Mouse (Mus musculus) thymus, postnatal 10 days (tissue): ENCODE data around the gene Slc25a12.

Experiments
- DNase-seq, 2 experiments: peaks; one replicate each; pipeline ENCODE4 v3.0.0; 2021; ENCODE audit warnings: low spot score in 2 of 2

Slc25a12 gene

DNA sequence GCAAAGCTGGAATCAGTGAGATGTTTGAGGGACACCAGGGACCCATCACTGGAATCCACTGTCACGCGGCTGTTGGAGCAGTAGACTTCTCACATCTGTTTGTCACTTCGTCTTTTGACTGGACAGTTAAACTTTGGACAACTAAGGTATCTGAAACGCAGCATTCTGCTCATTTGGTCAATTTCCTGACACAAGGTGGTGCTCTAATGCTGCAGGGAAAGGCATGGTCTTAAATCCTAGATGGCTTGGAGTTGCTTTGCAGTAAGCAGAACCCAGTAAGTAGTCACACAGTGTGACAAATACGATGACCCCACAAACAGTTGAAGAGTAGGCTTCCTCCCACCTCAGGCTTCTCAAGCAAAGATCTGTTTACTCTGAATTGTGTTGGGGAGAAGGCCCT, 116.7 kb downstream of the Slc25a12 start:
- no peak for DNase-seq

DNA sequence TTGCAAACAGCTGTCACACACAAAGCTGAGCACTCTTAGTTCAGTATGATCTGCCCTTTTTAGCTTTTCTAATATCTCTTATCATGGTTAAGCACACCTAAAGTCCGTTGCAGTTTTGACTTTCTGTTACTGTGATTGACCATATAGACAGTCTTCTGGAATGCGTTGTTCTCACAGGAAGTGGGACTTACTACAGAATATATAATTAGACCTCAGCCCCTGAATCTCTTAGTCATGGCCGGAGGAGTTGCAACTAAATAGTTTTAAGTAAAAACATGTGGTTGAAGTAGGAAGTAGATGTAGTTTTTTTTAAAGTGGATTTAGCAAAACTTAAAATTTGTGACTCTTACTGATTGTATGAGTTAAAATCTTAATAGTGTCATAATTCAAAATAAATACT, 119.5 kb downstream of the Slc25a12 start:
- no peak for DNase-seq

DNA sequence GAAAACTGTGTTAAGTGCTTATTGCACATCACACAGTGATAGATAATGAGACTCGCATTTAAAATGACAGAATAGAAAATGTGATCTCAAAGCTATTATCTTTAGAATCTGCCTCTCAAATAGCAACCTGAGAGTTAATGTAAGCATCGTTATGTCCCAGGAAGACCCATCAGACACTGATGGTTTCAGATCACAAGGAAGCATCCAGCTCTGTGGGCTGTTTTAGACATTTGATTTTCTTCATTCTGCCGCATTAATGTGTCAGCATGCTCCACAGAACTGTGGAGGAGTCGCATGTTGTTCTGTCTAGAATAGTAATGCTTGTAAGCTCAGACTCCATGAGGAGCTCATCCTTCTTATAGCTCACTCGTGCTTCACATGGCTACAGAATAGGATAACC, 121.5 kb downstream of the Slc25a12 start:
- DNase-seq, result no peak

DNA sequence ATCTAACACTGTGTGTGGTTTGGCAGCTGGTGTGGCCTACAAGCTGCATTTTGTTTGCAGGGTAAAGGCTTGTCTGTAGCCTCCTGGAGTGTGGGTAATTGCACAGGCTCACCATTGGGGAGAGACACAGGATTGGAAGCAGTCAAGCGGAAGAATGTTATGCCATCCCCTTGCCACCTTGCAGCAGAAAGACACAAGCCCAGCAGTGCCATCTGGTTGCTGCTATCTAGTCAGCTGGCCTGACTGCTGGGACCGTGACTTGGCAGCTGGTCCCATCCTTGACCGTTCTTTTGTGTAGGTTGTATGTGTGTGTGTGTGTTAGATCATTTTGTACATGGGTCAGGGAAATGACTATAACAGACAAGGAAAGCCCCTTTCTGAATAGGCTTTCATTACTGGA, 122.1 kb downstream of the Slc25a12 start:
- DNase-seq, result no peak

DNA sequence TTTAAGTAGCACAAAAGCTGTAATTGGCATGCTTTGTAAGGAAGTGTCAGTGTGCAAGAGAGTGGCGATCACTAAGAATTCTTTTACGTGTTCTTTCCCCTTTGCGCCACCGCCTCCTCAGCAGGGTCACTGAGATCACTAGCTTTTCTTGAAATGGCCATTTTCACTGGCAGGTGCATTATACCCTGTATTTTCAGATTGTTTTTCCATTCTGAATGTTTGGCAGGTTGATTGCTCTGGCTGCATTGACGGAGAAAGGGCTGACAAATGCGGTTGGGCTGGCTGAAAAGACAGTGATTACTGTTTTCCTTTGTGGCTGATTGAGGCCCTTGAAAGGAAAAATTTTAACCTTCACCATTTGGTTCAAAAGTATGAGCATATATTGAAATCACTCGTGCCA, 122.7 kb downstream of the Slc25a12 start:
- DNase-seq, result no peak

DNA sequence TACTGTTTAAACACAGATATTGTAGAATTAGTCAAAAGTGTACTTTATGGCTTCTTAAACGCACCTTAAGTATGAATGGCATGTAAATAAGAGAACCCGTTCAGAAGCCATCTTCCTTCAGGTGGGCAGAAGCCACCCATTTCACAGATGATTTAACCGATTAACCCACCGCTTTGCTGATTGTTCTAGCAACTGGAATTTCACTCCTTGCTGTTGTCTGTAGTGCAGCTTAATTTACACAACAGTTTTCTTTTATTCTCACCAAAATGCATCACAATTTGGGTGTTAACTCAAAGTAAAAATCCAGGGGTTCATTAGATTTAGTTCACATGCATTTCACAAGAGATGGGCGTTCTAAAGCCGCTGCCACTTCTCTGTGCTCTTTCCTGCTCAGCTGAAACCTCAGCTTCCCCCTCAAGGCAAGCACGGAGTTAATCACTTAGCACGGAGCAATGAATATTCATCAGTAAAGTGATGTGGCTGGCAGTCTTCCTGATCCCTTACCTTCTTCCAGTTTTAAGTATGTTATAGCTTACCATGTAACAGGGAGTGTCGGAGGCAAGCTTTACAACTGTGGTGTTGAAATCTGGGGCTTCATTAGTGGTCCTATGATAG, 124.4 kb downstream of the Slc25a12 start:
- no peak for DNase-seq

DNA sequence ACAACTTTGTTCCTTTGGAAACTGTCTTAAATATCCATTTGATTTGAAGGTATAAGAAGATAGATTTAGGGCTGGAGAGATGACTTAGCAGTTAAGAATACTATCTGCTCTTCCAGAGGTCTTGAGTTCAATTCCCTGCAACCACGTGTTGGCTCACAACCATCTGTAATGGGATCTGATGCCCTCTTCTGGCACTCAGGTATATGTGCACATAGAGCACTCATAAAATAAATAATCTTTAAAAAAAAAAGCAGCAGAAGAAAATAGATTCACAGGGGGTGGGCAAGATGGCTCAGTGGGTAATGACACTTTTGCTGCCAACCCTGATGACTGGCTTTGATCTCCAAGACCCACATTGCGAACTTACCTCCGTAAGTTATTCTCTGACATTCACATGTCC, 125.4 kb downstream of the Slc25a12 start:
- DNase-seq, result no peak

DNA sequence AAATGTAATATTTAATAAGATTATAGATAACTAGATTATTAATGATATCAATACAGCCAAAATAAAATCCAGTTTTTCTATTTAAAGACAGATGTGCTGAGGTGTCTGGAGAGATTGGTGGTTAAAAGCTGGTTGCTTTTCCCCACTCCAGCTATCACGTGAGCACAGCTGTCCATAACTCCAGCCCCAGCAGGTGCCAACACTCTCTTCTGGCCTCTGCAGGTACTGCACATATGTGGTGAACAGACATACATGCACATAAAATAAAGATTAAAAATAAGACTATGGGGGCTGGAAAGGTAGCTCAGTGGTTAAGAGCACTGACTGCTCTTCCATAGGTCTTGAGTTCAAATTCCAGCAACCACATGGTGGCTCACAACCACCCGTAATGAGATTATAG, 126.0 kb downstream of the Slc25a12 start:
- DNase-seq, result no peak

DNA sequence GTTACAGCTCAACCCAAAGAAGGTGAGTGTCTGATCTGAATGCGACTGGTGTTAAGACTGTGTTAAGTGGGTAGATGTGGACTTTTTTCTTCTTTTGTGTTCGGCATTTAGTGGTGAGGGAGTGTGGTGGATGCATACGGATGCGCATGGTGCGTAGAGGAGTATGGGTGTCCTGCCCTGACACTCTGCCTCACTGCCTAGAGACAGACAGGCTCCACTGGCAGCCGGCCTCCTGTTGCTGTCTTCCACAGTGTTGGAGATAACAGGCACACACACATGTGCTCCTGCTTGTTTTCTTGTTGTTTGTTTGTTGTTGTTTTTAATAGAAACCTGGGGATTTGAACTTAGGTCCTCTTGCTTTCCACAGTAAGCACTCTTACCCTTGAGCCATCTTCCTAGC, 131.5 kb downstream of the Slc25a12 start:
- no peak for DNase-seq

DNA sequence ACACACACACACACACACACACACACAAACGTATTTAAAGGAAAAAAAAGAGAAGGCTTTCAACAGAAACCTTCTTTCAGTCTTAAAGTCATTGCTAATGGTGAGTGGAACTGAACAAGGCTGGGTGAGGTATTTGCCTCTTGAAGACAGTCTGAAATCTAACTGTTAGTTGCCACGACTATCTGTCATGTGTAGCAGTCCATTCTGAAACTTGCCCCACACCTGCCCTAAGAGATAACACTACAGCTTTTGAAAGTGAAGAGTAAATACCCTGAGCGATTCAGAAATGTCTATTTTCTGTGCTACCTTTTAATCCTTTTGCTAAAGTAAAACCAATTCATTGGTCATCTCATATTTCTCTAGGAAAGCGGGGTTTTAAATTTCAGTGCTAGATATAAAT, 132.1 kb downstream of the Slc25a12 start:
- DNase-seq, result no peak

DNA sequence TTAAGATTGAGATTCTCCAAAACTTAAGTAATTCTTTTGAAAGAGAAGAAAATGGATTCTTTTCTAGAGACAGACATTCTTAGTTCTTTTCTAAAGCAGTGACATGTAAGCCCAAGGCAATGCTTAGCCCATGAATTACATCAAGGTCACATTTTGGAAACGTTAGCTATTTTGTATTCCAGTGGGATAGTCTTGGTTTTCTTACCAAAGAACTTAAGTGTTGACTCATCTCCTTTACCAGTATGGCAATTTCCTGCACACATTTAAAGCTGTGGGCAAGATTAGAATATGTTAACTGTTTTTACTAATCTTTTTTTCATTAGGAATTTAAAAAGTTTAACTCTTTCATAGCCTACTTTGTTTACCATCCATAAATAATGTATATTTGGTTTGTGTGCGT, 134.6 kb downstream of the Slc25a12 start:
- DNase-seq, result no peak

DNA sequence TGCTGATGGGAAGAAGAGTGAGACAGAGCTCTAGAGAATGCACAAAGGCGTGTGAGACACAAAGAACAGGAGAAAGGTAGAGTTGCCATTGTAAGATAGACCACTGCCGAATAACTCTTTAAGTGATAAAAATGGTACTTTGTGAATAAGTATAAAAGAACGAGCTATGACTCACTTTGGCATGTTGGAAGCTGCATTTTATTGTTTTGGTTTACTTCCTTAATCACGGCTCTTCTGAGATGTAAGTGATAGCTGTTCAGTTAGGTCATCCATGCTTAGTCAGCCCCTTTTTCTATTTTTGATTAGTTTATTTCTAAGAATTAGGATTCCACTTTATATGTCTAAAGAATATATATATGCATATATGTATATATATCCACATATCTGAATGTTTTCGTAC, 135.6 kb downstream of the Slc25a12 start:
- no peak for DNase-seq

DNA sequence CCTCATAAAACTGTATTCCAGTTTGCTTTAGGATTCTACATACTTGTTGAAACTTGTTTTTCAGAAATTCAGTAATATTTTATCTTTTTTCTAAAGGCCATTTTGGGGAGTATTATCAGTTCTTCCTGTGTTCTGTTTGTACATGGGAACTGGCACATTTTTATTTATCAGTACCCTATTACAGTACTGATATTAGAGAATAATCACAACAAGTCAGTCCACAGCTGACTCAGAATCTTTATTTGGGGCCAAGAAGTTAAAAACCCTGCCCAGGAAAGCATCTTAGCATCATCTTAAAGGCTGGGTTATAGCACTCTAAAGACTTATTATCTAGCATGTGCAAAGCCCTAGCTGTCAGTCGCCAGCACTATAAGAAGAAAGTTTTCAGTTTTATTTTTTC, 137.9 kb downstream of the Slc25a12 start:
- DNase-seq, result no peak

DNA sequence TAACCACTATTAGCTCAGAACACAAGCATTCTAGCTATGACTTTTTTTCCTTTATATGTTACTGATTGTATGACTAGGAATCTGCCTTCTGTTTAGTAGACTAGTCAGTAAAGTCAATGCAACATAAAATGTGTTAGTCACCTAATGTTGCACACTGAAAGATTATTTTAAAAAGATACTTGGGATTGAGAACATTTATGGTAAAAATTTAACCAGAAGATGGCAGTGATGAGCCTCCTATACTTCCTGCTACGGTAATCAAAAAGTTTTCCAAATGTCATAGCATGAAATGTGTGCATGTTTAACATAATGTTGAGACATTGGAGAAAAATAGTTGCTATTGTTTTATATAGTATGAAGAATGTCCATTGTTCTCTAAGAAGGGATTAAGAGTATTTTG, 140.2 kb downstream of the Slc25a12 start:
- no peak for DNase-seq
